Mouse (Mus musculus) heart, postnatal 10 days (tissue): Measurements from ENCODE around the gene Cspg5. TPM values are rescaled to one million over a fixed set of nuclear protein-coding genes. Genes with fewer than 3 reads are reported as not detected.
A peak's percentile ranks its signal among the peaks of the same experiment; 100 is the strongest.

ENCODE experiments used
- DNase-seq, 2 experiments: peaks; one replicate each; pipeline ENCODE4 v3.0.0; 2021
- intact Hi-C: fragments of 180-260 bp; cut with DNase I; formaldehyde crosslinking; loops from one replicate; pipeline ENCODE4 v1.15.1; 2025
- total RNA-seq, 2 experiments: library from RNA; stranded (reverse); gene quantifications; 2 replicates each; pipeline ENCODE4 v1.2.3; 2021

Gene Cspg5
- total RNA-seq, 2 experiments from 2014 or later, result 0.43 to 0.55 TPM

- DNase-seq, result no peak
- intact Hi-C loops, result no loop called here
Measured at GRCm38 (mm10) chr9:110250776-110251175, 7.2 kb downstream of the Cspg5 start.

GRCm38 (mm10) chr9:110255407-110256019, 11.9 kb downstream of the Cspg5 start:
- DNase-seq, result no peak
- intact Hi-C loops, result no loop called here

DNA sequence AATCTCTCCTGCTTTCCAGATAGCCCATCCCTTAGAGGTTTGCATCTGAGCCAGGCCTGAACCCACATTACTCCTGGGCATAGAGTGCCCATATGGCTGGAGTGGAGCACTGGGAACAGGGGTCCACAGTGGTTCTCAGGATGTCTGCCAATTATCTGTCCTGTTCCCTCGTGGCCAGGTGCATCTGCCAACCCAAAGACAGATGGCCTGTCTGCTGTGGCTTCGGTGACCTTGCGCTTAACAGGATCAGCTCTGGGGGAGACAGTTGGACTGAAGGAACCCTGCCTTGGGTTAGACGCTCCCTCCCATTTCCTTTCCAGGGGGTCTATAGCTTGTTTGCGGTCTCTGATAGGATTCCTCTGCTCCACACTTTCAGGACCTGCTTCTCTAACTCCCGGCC, 15.1 kb downstream of the Cspg5 start:
- DNase-seq, result no peak
- intact Hi-C loops, result no loop called here

DNA sequence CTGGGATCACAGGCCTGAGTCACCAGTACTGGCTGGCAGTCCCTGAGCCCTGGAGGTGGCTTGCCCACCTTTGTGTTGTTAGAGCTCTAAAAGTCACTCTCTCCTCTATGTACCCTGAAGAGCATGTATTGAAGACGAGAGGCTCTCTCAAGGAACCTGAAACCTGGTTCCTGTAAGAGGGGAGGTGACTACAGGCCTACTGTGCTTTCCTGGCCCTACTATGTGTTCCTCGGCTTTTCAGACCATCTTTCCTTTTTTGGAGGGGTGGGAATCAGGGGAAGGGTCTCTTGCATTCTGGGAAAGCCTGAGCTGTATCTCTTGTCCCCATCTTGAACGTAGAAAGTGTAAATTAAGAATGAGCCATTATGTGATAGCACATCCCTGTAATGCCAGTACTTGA, 15.5 kb downstream of the Cspg5 start:
- intact Hi-C loops, result no loop called here

DNA sequence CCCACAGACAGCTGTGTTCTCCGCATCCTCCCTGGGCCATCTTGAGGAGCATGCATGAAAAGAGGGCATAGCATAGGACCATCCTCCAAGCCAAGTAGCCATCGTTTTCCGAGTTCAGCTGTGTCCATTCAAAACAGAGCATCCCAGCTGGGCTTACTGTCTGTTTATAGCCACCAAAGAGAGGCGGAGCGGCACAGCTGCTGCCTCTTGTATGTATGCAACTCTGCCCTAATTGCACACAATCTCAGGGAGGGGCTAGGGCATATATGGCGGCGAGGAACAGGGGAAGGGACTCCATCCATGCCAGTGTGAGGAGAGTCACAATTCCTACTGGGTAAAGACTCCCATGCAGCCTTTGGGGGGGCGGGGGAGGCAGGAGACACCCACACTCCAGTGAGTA, 19.6 kb downstream of the Cspg5 start:
- DNase-seq, result no peak
- intact Hi-C loops, result no loop called here

More for the DNA sequence above, 15.5 kb downstream of the Cspg5 start:
- no peak for DNase-seq

DNA sequence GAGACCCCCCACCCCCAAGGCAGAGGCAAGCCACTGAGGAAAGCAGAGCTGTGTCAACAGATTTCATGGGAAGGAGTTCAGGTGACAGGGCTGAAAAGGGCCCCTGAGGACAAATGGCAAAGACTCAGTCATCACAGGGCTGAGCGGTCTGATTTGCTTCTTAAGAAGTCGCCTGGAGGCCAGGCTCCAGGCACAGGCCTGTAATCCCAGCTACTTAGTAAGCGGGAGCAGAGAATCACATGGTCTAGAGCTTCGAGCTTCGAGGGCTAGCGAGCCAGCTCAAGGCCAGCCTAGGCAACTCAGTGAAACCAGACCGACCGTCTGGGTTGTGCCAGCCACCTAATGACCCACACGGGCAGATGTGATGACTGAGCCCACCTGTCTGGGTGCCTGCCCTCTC, 21.4 kb downstream of the Cspg5 start:
- no peak for DNase-seq
- intact Hi-C loops, result no loop called here

DNA sequence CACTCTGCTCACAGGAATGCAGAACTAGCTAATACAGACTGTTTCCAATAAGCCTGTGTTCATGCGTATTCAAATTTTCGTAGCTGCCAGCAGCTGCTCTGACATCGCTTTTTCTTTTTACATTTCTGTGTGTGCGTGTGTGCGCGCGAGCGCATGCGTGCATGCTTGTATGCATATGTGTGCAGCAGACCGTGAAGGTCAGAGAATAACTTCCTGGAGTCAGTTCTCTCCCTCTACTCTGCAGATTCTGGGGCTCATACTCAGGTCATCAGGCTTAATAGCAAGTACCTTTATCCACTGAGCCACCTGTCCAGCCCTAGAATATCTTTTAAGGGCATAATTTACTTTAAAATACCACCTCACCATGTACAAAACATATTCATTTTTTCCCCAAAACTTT, 24.8 kb downstream of the Cspg5 start:
- DNase-seq, result no peak
- intact Hi-C loops, result no loop called here

- intact Hi-C loops, result no loop called here
- no peak for DNase-seq
Measured at GRCm38 (mm10) chr9:110272330-110272729, 28.7 kb downstream of the Cspg5 start.

DNA sequence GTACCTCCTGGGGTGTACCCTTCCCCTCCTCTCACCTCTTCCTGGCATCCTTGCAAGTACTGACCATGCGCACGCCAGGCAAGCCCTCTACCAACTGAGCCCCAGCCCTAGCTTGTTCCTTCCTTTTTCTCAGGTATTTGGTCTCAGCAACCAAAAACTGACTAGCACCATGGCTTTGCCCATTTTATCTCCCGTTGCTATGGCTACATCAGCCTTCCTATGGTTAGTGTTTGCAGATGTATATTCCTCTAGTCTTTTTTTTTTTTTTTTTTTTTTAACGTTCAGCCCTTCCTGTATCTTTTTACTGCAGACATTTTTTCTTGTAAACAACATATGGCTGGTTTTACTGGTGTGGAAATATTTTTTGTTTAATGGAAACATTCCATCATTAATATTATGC, 29.9 kb downstream of the Cspg5 start:
- intact Hi-C loops, result no loop called here

DNA sequence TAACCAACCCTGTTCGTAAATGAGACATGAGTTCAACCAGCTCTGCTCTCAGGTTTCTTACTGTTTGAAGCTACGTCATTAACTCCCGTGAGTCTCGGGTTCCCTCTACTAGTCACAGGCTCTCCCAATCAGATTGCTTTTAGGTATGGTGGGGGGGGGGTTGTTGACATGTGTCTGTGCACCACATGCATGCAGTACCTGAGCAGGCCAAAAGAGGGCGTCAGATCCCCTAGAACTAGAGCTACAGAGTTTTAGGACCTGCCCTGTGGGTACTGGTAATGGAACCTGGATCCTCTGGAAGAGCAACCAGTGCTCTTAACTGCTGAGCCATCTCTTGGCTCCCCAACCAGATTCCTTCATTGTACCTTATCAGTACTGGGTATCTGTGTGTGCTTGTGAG, 32.3 kb downstream of the Cspg5 start:
- DNase-seq, result no peak
- intact Hi-C loops, result no loop called here

More for the DNA sequence above, 29.9 kb downstream of the Cspg5 start:
- DNase-seq, result no peak

DNA sequence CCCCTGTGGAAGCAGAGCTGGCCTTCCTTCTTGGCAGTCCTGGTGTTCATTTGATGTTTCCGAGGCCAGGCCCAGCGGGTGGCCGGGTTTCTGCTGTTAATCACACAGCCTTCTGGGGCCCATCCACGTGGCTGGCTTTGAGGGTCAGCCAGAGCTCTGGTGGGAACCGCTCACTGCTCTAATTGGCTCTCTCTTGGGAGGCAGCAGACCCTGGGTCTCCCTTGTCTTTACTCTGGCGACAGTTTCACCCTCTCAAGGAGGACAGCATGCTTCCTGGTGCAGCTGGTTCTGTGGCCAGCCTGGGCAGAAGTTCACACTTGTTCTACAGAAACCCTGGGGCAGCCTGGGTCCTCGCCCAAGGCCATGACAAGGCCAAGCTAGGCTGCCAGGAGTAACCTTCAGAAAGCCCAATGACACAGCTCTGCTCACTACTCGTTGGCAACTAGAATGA, 33.9 kb downstream of the Cspg5 start:
- intact Hi-C loops, result no loop called here
- no peak for DNase-seq

GRCm38 (mm10) chr9:110284075-110284697, 40.6 kb downstream of the Cspg5 start:
- intact Hi-C loops, result no loop called here
- DNase-seq, result no peak

DNA sequence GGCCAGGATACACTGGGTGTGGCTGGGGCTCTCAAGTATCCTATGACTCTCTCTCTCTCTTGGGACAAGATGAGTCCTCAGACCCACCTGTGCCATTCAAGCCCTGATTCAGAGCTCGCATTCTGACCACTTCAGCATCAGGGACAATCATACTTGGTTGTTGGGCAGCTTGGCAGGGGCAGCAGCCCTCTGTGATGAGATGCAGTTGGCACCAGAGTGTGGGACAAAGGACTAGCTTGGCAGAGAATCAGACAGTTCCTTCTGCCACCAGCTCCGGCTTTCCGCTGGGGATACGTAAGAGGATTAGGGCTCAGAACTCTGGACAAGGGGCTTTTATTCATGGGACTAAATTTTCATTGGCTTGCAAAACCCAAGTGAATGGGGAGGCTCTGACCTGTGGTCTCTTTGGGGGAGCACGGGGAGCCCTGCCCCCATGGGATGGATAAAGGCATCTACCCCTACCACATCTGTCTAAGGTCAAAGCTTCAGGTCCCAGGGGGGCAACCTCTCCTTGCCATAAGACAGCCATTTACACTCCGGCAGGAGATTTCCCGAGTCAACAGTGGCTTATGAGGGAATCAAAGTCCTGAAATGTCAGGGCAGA, 43.8 kb downstream of the Cspg5 start:
- no peak for DNase-seq
- intact Hi-C loops, result no loop called here

DNA sequence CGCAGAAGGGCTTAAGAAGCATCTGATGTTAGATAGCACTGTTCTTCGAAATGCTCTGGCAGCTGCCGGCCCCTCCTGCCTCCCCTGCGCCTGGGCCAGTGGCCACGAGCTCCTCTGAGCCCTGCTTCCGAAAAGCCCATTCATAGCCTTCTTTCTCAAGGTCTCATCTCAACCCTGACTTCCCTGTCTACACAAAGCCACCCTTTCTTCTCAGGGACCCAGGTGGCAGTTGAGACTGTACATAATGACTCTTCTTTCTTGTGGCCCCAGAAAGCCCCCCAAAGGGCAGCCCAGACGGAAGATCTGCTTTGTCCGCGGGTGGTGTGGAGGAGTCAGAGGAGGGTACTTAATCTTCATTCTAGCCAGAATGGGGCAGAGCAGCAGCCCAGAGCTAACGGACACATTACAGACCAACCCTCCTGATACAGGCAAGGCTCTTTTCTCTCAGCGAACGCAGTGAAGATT, 49.7 kb downstream of the Cspg5 start:
- DNase-seq, result no peak
- intact Hi-C loops, result loop anchor here (10.0 kb wide), 1 partner anchor 398 kb away; no protein-coding TSS in a partner anchor

DNA sequence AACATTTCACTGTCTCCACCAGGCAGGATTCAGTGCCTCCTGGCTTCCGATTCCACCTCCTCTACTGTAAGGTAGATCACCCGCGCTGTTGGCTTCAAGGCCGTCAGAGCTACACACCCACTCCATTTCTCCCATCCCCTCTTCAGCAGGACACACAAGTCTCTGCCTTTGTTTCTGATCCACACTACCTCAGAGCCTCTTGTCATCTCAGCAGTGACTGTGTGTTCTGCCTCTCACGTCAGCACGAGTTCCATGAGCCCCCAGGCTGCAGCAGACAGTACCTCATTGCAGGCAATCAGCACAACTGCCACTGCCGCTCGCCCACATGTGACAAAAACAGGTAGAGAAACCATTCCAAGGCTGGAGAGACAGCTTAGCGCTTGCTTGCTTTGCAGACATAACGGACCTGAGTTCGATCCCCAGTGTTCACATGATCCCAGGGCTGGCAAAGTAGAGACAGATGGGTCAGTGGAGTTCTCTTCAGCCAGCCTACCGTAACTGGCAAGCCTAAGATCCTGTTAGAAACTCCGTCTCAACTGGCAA, 50.4 kb downstream of the Cspg5 start:
- intact Hi-C loops, result loop anchor here (10.0 kb wide), 1 partner anchor 399 kb away; no protein-coding TSS in a partner anchor
- DNase-seq, result no peak

DNA sequence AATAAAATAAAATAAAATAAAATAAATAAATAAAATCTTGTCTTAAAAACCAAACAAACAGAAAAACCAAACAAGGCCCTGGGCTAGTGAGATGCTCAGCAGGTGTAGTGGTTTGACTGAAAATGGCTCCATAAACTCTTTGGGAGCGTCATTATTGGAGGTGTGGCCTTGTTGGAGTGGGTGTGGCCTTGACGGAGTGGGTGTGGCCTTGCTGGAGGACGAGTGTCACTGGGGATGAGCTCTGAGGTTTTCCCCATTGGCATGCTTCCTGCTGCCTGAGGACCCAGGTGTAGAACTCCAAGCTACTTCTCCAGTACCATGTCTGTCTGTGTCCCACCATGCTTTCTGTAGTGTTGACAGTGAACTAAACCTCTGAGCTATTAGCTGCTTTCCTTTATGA, 51.2 kb downstream of the Cspg5 start:
- no peak for DNase-seq
- intact Hi-C loops, result loop anchor here (5.0 to 10.0 kb wide), 4 partner anchors 57 to 400 kb away; no protein-coding TSS in a partner anchor

- peak; percentile 88 to 92 for DNase-seq
- intact Hi-C loops, result loop anchor here (5.0 to 10.0 kb wide), 4 partner anchors 60 to 402 kb away; no protein-coding TSS in a partner anchor
Measured at GRCm38 (mm10) chr9:110296867-110297627, 53.5 kb downstream of the Cspg5 start.

DNA sequence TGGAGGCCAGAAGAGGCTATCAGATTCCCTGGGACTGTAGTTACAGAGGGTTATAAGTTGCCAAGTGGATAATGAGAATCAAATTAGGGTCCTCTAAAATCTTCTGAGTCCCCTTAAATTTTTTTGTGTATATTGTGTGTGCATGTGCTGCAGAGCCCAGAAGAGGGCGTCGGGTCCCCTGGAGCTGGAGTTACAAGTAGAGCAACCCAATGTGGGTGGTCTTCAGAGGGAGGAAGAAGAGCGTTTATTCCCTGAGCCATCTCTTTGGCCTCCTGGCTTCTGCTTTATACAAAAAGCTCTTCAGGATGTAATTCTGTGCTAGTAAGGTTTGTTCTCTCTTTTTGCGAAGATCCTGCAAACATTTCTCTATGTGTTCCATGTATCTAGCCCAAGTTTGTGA, 60.9 kb downstream of the Cspg5 start:
- DNase-seq, result no peak
- intact Hi-C loops, result no loop called here

- intact Hi-C loops, result no loop called here
- peak; percentile 94 for DNase-seq
Measured at GRCm38 (mm10) chr9:110304969-110305651, 61.5 kb downstream of the Cspg5 start, which contains the start of gene Elp6. Elp6 (plus strand) TSS chr9:110305173.

- DNase-seq, result no peak
- intact Hi-C loops, result no loop called here
Measured at GRCm38 (mm10) chr9:110306371-110306770, 62.8 kb downstream of the Cspg5 start.
